Mouse (Mus musculus) intestine, embryonic 15.5 days (tissue): ENCODE data around the gene D2hgdh. TPM values are rescaled to one million over a fixed set of nuclear protein-coding genes. Genes with fewer than 3 reads are reported as not detected.
"Not testable (repeated sequence)": the region's sequence is repeated elsewhere in the genome, so short reads cannot be mapped to it uniquely, and the experiment has no call there.

Source experiments
- ATAC-seq: fragments of 200-750 bp; cut with Nextera tagmentation; 2 replicates; pipeline ENCODE4 v1.8.0; 2017; ENCODE audit warnings: moderate TSS enrichment, moderate library complexity
- H3K27ac ChIP-seq: fragments of 300-500 bp; sonication (generic); 2 replicates; pipeline ENCODE4 v1.5.1; 2015; ENCODE audit warnings: mild to moderate bottlenecking, inconsistent platforms
- H3K27me3 ChIP-seq: fragments of 300-500 bp; sonication (generic); replicated peaks from 2 replicates; pipeline ENCODE4 v1.6.1; 2015; ENCODE audit warnings: inconsistent platforms
- H3K36me3 ChIP-seq: fragments of 300-500 bp; sonication (generic); 2 replicates; pipeline ENCODE4 v1.6.1; 2015; ENCODE audit warnings: inconsistent platforms
- H3K4me1 ChIP-seq: fragments of 300-500 bp; sonication (generic); replicated peaks from 2 replicates; pipeline ENCODE4 v1.6.1; 2015; ENCODE audit warnings: inconsistent platforms
- H3K4me2 ChIP-seq: fragments of 300-500 bp; sonication (generic); replicated peaks from 2 replicates; pipeline ENCODE4 v1.6.1; 2015; ENCODE audit warnings: mild to moderate bottlenecking, inconsistent platforms
- H3K4me3 ChIP-seq: fragments of 300-500 bp; sonication (generic); replicated peaks from 2 replicates; pipeline ENCODE4 v1.5.1; 2015; ENCODE audit warnings: inconsistent platforms
- H3K9ac ChIP-seq: fragments of 300-500 bp; sonication (generic); 2 replicates; pipeline ENCODE4 v1.6.1; 2015; ENCODE audit warnings: inconsistent platforms
- H3K9me3 ChIP-seq: fragments of 300-500 bp; sonication (generic); 2 replicates; pipeline ENCODE4 v1.6.1; 2016; ENCODE audit warnings: inconsistent platforms
- WGBS: fragments of 180-500 bp; shearing (Covaris S2); methylation state at CpG from one replicate; pipeline ENCODE4 v1.1.7; 2015; 5-methylcytosine and 5-hydroxymethylcytosine counted together
- polyA plus RNA-seq: library from polyadenylated mRNA; unstranded; fragments of >200 nt; fragmentation: Nextera tagmentation; extraction: Ambion mirVana; gene quantifications from 2 replicates; pipeline ENCODE4 v1.2.1, GENCODE M21; 2015

D2hgdh gene
- polyA plus RNA-seq, 1 experiment from 2014 or later = 14.1 TPM

GRCm38 (mm10) chr1:93881778-93882177 lies 57.1 kb downstream of the D2hgdh start:
- no CpG with 5 or more reads among the region's 11 CpGs for WGBS
- not testable (repeated sequence) for H3K4me3 ChIP-seq
- ATAC-seq = peak; percentile 79

DNA sequence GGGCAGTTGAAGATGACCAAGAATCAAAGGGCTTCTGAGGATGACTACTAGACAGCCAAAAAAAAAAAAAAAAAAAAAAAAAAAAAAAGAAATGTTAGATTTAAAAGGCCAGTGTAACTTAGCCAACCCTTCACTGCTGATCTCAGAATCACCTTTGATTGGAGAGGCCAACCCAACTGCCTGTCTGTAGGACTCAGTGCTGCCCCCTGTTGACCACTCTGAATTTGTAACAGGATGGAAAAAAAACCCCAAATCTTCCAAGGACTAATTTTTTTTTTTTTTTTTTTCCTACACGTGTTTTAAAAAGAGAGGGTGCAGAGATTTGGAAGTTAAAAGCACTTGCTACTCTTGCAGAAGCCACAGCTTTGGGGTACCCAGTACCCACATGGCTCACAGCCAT lies 66.2 kb downstream of the D2hgdh start:
- H3K4me2 ChIP-seq, H3K4me3 ChIP-seq, H3K27ac ChIP-seq, ATAC-seq, H3K27me3 ChIP-seq, H3K9me3 ChIP-seq, H3K36me3 ChIP-seq, H3K9ac ChIP-seq, H3K4me1 ChIP-seq: not testable (repeated sequence)
- 53% methylated on average over 1 of the region's 1 CpGs for WGBS

More at GRCm38 (mm10) chr1:93881778-93882177, 57.1 kb downstream of the D2hgdh start:
- not testable (repeated sequence) for H3K9me3 ChIP-seq, H3K9ac ChIP-seq, H3K27ac ChIP-seq, H3K36me3 ChIP-seq, H3K4me1 ChIP-seq, H3K4me2 ChIP-seq, H3K27me3 ChIP-seq

DNA sequence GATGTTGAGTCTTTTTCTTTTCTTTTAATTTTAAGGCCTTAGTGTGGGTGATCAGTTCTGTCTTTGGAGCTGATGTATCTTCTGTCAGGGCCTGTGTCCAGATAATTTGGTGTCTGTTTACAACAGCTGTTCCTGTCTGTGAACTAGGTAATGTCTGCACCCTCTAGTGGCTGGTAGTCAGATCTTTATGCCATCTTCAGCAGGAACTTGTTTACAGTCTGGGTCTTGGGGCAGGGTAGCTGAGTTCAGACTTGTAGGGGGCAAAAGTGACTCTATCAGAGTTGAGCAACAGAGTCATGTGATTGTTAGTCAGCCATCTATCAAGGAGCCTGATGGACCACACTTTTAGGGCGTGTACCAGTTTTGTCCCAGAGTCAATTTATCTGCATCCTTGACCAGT lies 72.7 kb downstream of the D2hgdh start:
- ATAC-seq = peak; percentile 41; the same call in 1 of the 2 replicates
- not testable (repeated sequence) for H3K4me1 ChIP-seq, H3K27me3 ChIP-seq, H3K36me3 ChIP-seq, H3K27ac ChIP-seq, H3K9ac ChIP-seq, H3K4me3 ChIP-seq, H3K9me3 ChIP-seq, H3K4me2 ChIP-seq
- WGBS = no CpG with 5 or more reads among the region's 1 CpGs

GRCm38 (mm10) chr1:93901291-93901690 lies 76.6 kb downstream of the D2hgdh start:
- H3K27ac ChIP-seq, H3K36me3 ChIP-seq, H3K4me2 ChIP-seq, H3K27me3 ChIP-seq, H3K9ac ChIP-seq, ATAC-seq, H3K9me3 ChIP-seq, H3K4me1 ChIP-seq, H3K4me3 ChIP-seq: not testable (repeated sequence)
- 43% methylated on average over 3 of the region's 5 CpGs for WGBS

Other genes with a start within 250 kb of the D2hgdh start
- 143 and 174 TPM in 2 replicates for gene Stk25, start 166.2 kb upstream of the D2hgdh start, polyA plus RNA-seq
- 48.3 and 54.9 TPM in 2 replicates for gene Bok, start 139.2 kb upstream of the D2hgdh start, polyA plus RNA-seq
- gene Atg4b, start 73.4 kb upstream of the D2hgdh start, polyA plus RNA-seq = 69.4 and 79.8 TPM in 2 replicates
- 70.0 and 70.9 TPM in 2 replicates for gene Thap4, start 70.0 kb upstream of the D2hgdh start, polyA plus RNA-seq
- 218 and 226 TPM in 2 replicates for gene Dtymk, start 23.0 kb upstream of the D2hgdh start, polyA plus RNA-seq
- gene Ing5, start 20.9 kb upstream of the D2hgdh start, polyA plus RNA-seq = 16.8 and 17.6 TPM in 2 replicates
- gene Gal3st2, start 36.4 kb downstream of the D2hgdh start, polyA plus RNA-seq = 0.05 and 0.44 TPM in 2 replicates
- 0.16 TPM in 1 of 2 replicates, not detected in the other for gene Gal3st2b, start 93.4 kb downstream of the D2hgdh start, polyA plus RNA-seq
- 0.03 and 0.04 TPM in 2 replicates for gene Gal3st2c, start 165.6 kb downstream of the D2hgdh start, polyA plus RNA-seq
- gene Neu4, start 195.5 kb downstream of the D2hgdh start, polyA plus RNA-seq = not detected in 2 replicates
- gene Pdcd1, start 227.6 kb downstream of the D2hgdh start, polyA plus RNA-seq = 0.57 and 0.72 TPM in 2 replicates